Mouse (Mus musculus) gastrocnemius, postnatal 25 days (tissue): ENCODE data around the gene Rplp2. TPM values are rescaled to one million over a fixed set of nuclear protein-coding genes. Genes with fewer than 3 reads are reported as not detected.
"Not testable (repeated sequence)": the region's sequence is repeated elsewhere in the genome, so short reads cannot be mapped to it uniquely, and the experiment has no call there.

Experiments
- DNase-seq: peaks from one replicate; pipeline ENCODE4 v3.0.0; 2022
- long read RNA-seq, 2 experiments: library from polyadenylated mRNA; stranded (forward); transcript quantifications; one replicate each; pipeline ENCODE4 v2.0.0; 2021
- total RNA-seq, 2 experiments: library from RNA; stranded (reverse); gene quantifications; 1 replicate in 1 of 2; 2 replicates in 1 of 2; pipeline ENCODE4 v1.2.3; 2021

The Rplp2 gene
- 100 to 1,000 TPM; 531 to 541 TPM for total RNA-seq
- long read RNA-seq, experiment 1, transcript Rplp2-201 (5 exons, 964 nt), result major isoform, 464 of 506 reads
- long read RNA-seq, experiment 1, transcript Rplp2-202 (4 exons, 449 nt), result minor isoform, 7 of 506 reads
- long read RNA-seq, experiment 1, transcript Rplp2-204 (2 exons, 399 nt), result minor isoform, 7 of 506 reads
- long read RNA-seq, experiment 1, partial matches to known transcripts, result 3 of 506 reads
- long read RNA-seq, experiment 1, other reads (novel, unspliced or antisense), result 24 of 506 reads
- long read RNA-seq, experiment 2, transcript Rplp2-201 (5 exons, 964 nt), result major isoform, 292 of 318 reads
- long read RNA-seq, experiment 2, transcript Rplp2-202 (4 exons, 449 nt), result minor isoform, 6 of 318 reads
- long read RNA-seq, experiment 2, partial matches to known transcripts, result 3 of 318 reads
- long read RNA-seq, experiment 2, other reads (novel, unspliced or antisense), result 14 of 318 reads

- peak; percentile 93 for DNase-seq
These were observed at the start of gene Rplp2 for GRCm38 (mm10) chr7:141447110-141447991. Gene Rplp2 (plus strand): TSS chr7:141447370.

DNA sequence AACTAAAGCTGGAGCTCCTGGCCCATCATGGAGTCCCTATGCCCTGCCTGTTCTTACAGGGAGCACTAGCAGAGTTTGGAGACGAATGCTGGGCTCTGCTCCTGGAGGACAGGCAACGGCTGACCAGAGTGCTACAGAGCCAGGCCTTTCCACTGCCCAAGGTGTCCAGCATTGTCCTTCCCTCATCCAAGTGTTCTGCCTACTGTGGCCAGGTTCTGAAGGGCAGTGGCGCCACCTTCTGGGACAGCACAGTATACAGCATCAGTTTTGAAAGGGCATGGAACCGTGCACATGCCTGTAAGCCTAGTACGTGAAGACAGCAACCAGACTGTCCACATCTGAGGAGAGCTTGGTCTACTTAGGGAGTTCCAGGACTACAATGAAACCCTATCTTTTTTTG, 43.9 kb upstream of the Rplp2 start:
- peak; percentile 33 for DNase-seq

DNA sequence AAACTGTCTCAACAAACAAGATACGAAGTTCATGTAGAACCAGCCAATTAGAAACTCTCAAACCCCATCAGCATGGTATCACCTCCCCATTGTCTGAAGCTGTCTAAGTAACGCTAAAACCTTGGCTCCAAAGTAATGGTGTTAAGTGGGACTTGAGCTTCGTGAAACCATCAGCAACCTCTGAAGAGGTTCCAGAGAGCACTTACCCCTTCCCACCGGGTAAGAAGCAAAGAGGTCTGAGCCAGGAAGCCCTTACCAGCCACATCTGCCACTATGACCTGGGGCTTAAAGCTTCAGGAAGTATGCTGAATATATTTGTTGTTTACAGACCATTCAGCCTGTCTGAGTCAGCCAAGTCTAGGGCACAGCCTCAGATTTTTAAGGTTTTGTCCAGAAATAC, 41.7 kb upstream of the Rplp2 start:
- no peak for DNase-seq

- DNase-seq, result not testable (repeated sequence)
These were observed 39.5 kb upstream of the Rplp2 start for GRCm38 (mm10) chr7:141407670-141408069.

DNA sequence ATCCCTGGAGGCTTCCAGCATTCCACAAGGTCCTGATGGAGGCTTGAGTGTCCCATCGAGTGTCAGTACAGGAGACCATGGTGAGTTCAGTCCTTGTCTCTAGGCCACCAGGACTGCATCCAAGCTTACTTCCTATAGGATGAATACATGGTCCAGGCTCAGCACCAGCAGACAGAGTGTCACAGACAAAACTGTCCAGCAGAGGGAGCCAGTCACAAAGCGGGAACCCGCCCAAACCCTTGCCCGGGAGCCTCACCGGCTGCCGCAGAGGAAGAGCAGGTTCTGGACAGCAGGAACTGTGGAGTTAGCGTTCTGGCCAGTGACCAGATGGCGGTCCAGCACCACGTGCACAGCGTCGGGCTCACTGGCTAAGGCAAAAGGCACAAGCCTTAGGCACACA, 38.3 kb upstream of the Rplp2 start:
- peak; percentile 72 for DNase-seq

- DNase-seq, result no peak
These were observed 36.5 kb upstream of the Rplp2 start for GRCm38 (mm10) chr7:141410631-141411030.

DNA sequence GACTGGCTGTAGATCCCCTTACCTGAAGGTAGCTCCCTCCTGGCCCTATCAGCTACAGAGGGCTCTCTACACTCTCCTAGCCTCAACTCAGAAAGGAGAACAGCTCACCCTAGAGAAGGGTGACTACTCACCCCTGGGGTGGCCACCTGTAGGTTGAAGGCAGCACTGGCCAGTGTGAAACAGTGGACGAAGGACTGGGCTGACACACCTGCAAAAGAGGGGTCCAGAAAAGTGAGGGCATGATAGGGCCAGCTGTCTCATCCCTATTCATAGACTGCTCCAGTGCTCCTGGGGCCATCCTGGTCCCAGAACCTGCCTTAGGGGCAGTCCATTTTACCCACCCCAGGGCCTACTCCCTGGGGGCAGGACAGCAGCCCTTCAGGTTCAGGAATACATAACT, 35.5 kb upstream of the Rplp2 start:
- DNase-seq, result no peak

- DNase-seq, result no peak
These were observed 33.8 kb upstream of the Rplp2 start for GRCm38 (mm10) chr7:141413331-141413730.

DNA sequence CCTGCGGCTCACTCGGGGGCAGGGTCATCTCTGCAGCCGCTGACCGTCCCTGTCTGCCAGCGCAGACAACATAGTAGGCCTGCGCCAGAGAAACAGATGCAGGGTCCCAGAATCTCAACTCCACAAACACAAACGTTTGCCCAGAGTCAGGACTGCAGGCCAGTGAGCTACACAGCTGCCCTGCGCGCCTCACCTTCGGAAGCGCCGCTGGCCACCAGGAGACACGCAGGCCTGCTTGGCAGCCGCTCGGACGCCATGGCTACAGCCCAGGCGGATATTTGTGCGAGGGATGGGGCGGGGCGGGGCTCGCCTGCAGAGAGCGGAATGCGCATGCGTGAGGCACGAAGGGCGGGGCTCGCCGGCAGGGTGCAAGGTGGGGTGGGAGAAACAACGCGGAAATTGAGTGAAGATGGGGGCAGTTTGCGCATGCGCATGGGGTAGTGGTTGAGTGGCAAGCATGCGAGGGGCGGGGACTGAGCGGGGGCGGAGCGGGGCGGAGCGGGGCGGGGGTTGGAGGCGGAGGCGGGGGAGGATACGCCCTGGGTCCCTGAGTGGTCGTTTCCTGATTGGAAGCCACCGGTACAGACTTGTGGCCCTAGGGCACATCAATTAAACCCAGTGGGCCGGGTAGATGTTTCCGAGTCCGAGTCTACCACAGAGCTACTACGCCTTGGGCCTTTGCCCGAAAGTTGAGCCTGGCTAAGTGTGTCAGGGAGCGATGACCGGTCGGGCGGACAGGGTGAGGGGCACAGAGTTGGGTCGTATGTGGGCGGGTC, 33.2 kb upstream of the Rplp2 start, which contains the start of gene Gatd1:
Gene Gatd1, minus strand, starts transcription at position 328 of the 776 bp plus-strand sequence.
- peak; percentile 99 for DNase-seq

- no peak for DNase-seq
These were observed 30.9 kb upstream of the Rplp2 start for GRCm38 (mm10) chr7:141416144-141416841.

GRCm38 (mm10) chr7:141417731-141418681, 29.2 kb upstream of the Rplp2 start:
- no peak for DNase-seq

- no peak for DNase-seq
These were observed 28.2 kb upstream of the Rplp2 start for GRCm38 (mm10) chr7:141418970-141419369.

- no peak for DNase-seq
These were observed 27.0 kb upstream of the Rplp2 start for GRCm38 (mm10) chr7:141420030-141420702.

DNA sequence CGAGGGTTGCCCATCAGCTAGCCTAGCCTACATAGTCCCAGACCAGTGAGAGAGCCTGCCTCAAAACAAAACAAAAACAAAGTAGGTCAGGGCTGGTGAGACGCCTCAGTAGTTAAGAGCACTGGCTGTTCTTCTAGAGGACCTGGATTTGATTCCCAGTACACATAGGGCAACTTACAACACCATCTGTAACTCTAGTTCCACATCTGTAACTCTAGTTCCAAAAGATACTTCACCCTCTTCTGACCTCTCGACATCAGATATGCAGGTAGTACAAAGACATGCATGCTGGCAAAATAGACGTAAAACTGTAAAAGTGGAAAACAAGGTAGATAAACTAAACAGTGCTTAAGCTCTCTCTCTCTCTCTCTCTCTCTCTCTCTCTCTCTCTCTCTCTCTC, 23.4 kb upstream of the Rplp2 start:
- DNase-seq, result no peak

GRCm38 (mm10) chr7:141426948-141427730, 20.0 kb upstream of the Rplp2 start:
- no peak for DNase-seq

DNA sequence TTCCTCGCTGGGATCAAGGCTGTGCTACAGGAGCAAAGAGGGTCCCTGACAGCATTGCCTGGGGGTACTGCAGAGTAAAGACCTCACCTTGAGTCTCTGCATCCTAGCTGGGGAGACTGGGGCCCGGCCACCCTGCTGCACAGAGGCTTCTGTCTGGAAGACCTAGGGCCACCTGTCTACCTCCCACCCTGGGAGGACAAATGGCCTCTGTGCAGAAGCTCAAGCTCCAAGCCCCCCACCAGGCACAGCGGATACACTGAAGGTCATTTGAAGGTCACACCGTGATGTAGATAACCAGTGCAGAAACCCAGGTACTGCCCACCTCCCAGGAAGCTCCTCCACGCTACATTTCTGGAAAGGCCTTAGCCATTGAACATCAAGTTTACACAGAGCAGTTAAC, 18.5 kb upstream of the Rplp2 start:
- no peak for DNase-seq

DNA sequence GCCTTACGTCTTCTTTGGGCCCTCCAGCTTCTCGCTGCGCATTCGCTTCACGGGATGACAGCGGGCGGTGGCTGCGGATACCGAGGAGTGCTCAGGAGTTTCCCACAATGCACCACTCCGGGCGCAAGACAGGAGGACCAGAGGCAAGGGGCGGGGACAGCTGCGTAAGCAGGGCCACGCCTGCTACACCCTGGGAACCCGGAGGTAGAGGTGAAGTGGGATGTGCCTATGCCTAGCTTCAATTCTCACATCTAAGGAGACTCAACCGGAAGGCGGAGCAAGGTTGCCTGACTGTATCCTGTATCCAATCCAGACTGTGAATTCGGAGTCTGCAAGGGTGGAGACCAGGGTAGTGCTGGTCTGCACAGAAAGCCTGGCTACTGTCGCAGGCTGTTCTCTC, 17.9 kb upstream of the Rplp2 start, which contains the start of gene Cend1:
Gene Cend1, minus strand, starts transcription at position 182 of the 400 bp plus-strand sequence.
- DNase-seq, result no peak

DNA sequence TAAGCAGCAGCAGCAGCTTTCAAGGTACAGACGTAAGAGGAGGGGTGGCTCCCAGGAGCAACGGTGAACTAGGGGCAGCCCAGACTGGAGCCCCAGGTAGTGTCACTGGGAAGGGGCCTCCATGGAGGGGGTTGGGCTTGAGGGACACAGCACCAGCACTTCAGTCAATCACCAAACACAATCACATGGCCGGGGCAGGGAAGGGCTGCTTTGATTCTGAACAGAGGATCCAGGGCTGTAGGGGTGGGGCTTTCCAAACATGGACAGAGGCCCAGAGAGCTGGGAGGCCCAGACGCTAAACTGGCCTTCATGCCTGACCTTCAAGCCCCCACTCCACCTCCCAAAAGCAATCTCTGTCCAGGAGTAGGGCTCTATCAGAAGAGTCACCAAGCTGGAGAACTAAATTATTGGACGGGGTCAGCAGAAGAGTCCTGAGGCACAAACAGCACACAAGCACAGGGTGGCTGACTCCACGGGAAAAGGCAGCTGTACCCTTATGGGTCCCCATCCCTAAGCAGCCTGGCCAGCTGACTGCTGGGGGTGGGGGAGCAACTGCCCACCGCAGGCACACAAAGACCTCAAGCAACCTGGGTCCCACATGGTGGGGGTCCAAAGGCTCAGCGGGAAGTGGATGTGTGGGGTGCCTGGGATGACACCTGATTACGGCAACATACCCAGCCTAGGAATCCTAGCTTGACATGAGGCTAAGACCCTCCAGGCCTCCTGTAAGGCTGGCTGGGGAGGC, 17.2 kb upstream of the Rplp2 start:
- no peak for DNase-seq
